Mouse (Mus musculus) stomach, embryonic 14.5 days (tissue): ENCODE results near the gene Yap1. TPM values are rescaled to one million over a fixed set of nuclear protein-coding genes. Genes with fewer than 3 reads are reported as not detected.

Source experiments
- ATAC-seq: fragments of 200-750 bp; cut with Nextera tagmentation; 2 replicates; pipeline ENCODE4 v1.8.0; 2017; ENCODE audit warnings: low read depth, moderate TSS enrichment; ENCODE audit not compliant: insufficient number of reproducible peaks, insufficient read depth, low FRiP score
- H3K27ac ChIP-seq: fragments of 300-500 bp; sonication (generic); 2 replicates; pipeline ENCODE4 v1.5.1; 2014; ENCODE audit warnings: mild to moderate bottlenecking, low read length, moderate library complexity, mixed read lengths
- H3K27me3 ChIP-seq: fragments of 300-500 bp; sonication (generic); 2 replicates; pipeline ENCODE4 v1.6.1; 2014; ENCODE audit warnings: low read length, control low read depth, mixed read lengths; ENCODE audit not compliant: control insufficient read depth, insufficient read depth
- H3K36me3 ChIP-seq: fragments of 300-500 bp; sonication (generic); 2 replicates; pipeline ENCODE4 v1.6.1; 2014; ENCODE audit warnings: mild to moderate bottlenecking, control low read depth, low read length, moderate library complexity, mixed read lengths; ENCODE audit not compliant: control insufficient read depth, insufficient read depth
- H3K4me1 ChIP-seq: fragments of 300-500 bp; sonication (generic); 2 replicates; pipeline ENCODE4 v1.6.1; 2014; ENCODE audit warnings: low read length, control low read depth, mixed read lengths; ENCODE audit not compliant: control insufficient read depth, insufficient read depth
- H3K4me2 ChIP-seq: fragments of 300-500 bp; sonication (generic); replicated peaks from 2 replicates; pipeline ENCODE4 v1.6.1; 2014; ENCODE audit warnings: low read depth, low read length, control low read depth
- H3K4me3 ChIP-seq: fragments of 300-500 bp; sonication (generic); 2 replicates; pipeline ENCODE4 v1.5.1; 2014; ENCODE audit warnings: low read depth, low read length, control low read depth
- H3K9ac ChIP-seq: fragments of 300-500 bp; sonication (generic); replicated peaks from 2 replicates; pipeline ENCODE4 v1.6.1; 2014; ENCODE audit warnings: low read depth, mild to moderate bottlenecking, control low read depth, low read length, moderate library complexity, mixed read lengths
- H3K9me3 ChIP-seq: fragments of 300-500 bp; sonication (generic); 2 replicates; pipeline ENCODE4 v1.6.1; 2016; ENCODE audit warnings: low read depth, low read length, control low read depth; ENCODE audit not compliant: control insufficient read depth
- WGBS: fragments of 180-500 bp; shearing (Covaris S2); extraction: QIAGEN DNeasy Blood & Tissue Kit; methylation state at CpG from one replicate; pipeline ENCODE4 v1.1.7; 2014; 5-methylcytosine and 5-hydroxymethylcytosine counted together
- polyA plus RNA-seq: library from polyadenylated mRNA; unstranded; fragments of >200 nt; fragmentation: Nextera tagmentation; extraction: Ambion mirVana; gene quantifications from 2 replicates; pipeline ENCODE4 v1.2.1, GENCODE M21; 2014

Gene Yap1
- polyA plus RNA-seq, 1 experiment from 2014 or later, result 35.1 TPM

DNA sequence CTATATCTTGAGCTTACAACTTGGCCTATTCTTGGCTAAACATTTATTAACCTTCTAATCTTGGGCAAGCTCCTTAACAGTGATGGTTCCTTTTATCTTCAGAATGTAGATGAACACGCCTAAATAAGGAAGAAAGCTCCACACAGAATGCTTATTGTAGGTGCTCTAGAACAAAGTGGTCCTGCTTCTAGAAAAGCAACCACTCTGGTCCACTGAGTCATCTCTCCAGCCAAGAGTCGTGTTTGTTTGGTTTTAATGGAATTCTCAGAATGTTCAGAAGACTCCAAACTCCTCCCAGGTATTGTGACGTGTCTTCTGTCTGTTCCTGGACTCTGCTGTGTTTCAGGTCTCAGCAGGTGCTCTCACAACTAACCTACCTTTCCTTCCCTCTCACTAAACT lies 38.8 kb downstream of the Yap1 start:
- no peaks in the 10 kb centered on the region for H3K9me3 ChIP-seq
- H3K4me1 ChIP-seq, result peaks cover 37% of the 10 kb centered on the region
- no peak for ATAC-seq
- H3K4me3 ChIP-seq, result no peak overlapping the region
- no peak overlapping the region for H3K9ac ChIP-seq
- H3K36me3 ChIP-seq, result peaks cover 8% of the 10 kb centered on the region; the same call in 1 of the 2 replicates
- WGBS, result 57% methylated on average over 3 of the region's 3 CpGs
- H3K27ac ChIP-seq, result no peak overlapping the region
- H3K27me3 ChIP-seq, result no peaks in the 10 kb centered on the region
- H3K4me2 ChIP-seq, result no peak overlapping the region

DNA sequence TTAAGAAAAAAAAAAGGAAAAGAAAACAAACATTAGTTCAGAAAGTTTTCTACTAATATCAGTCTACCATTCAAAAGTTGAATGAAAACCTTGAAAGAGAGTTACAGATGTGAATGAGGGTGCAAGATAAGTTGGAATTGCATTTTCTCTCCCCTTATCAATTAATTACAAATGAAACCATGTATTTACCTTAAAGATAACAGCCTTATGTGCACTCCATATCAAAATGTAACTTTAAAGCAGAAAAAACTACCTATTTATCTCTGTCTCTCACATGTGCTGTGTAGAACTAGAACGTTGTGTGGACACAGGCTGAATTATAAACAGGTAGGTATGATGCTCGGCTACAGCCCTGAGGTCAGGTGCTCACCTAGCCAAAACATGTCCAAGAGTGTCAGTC lies 40.5 kb downstream of the Yap1 start:
- Histone ChIP-seq H3K4me2 (no peak overlapping the region), H3K27me3 (no peaks in the 10 kb centered on the region), H3K9ac (no peak overlapping the region), H3K27ac (no peak overlapping the region), H3K4me1 (peaks cover 48% of the 10 kb centered on the region), H3K4me3 (no peak overlapping the region), H3K9me3 (no peaks in the 10 kb centered on the region), H3K36me3 (peaks cover 8% of the 10 kb centered on the region; the same call in 1 of the 2 replicates)
- WGBS, result 75% methylated on average over 2 of the region's 2 CpGs
- ATAC-seq, result no peak

DNA sequence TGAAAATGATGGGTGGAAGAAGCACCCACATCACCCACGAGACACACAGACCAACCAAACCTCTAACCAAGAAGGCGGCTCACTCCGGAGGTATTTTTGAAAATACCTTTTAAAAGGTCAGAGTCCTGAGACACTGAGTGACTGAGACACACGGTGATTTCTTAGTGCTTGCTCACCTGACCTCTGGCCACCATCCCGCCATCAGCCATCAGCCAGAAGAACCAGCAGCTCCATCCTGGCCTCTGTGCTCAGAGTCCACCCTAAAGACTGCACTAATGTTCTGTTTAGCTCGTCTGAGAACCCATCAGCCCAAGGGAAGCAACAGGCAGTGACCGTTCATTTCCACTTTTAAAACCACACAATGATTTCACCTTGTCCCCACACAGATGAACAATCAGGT lies 41.5 kb downstream of the Yap1 start:
- Histone ChIP-seq H3K4me3 (no peak overlapping the region), H3K27ac (no peak overlapping the region), H3K4me2 (no peak overlapping the region), H3K36me3 (peaks cover 8% of the 10 kb centered on the region; the same call in 1 of the 2 replicates), H3K9me3 (no peaks in the 10 kb centered on the region), H3K9ac (no peak overlapping the region), H3K4me1 (peaks cover 43% of the 10 kb centered on the region), H3K27me3 (no peaks in the 10 kb centered on the region)
- ATAC-seq, result no peak
- WGBS, result 74% methylated on average over 7 of the region's 7 CpGs

DNA sequence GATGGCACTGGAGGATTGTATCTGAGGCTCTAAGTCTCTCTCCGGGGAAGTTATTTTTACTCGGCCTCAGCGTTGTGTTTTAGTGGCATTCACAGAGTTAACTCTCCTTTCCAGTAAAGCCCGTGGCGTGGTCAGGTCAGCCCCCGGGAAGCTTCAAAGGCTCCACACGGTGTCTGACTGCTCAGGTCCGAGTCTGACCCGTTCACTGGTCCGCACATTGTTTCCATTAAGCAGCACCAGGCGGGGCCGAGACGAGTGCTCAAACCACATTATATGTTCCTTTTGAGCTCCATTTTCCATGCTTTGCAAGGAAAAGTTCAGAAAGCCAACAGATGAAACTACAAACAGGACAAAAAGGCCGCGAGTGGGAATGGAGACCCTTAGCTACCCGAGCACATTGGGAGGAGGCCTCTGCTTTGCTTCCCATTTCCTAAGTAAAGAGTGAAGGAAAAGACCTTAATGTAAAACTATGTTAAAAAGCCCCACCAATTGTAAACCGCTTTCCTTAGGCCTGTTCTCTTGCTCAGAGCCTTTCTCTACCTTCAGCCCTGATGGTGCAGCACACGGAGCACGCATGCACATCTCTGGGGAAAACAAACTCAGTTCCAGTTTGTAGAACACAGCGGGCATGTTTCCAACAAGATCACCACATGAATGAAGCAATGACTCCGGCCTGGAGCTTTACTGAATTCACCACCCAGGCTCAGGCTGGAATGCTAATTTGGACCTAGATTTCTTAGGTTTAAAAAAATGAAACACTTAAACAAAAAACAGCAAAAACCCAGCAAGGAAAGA lies 42.8 kb downstream of the Yap1 start:
- no peak for ATAC-seq
- no peaks in the 10 kb centered on the region for H3K9me3 ChIP-seq
- H3K4me2 ChIP-seq, result no peak overlapping the region
- H3K27me3 ChIP-seq, result no peaks in the 10 kb centered on the region
- H3K9ac ChIP-seq, result no peak overlapping the region
- peaks cover 41% of the 10 kb centered on the region for H3K4me1 ChIP-seq
- 32% methylated on average over 21 of the region's 21 CpGs for WGBS
- H3K27ac ChIP-seq, result peak overlapping the region; percentile 70
- no peak overlapping the region for H3K4me3 ChIP-seq
- peaks cover 5% of the 10 kb centered on the region; the same call in 1 of the 2 replicates for H3K36me3 ChIP-seq

DNA sequence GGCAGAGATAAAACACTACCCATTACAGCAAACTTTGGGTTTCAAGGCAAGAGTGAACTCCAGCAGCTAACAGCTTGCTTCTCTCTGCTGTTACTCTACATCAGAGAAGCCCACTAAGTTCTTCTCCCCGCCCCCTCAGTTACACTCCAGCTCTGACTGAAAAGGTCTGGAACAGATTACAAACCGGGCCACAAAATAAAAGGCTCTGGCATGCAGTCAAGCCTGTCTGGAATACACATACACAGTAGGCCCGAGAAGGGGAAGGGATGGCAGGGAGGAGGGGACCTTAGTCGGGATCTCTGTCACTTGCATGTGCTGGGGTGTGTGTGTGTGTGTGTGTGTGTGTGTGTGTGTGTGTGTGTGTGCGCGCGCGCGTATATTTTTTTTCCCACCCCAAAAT lies 44.0 kb downstream of the Yap1 start:
- Histone ChIP-seq H3K9ac (no peak overlapping the region), H3K4me3 (no peak overlapping the region), H3K36me3 (peaks cover 4% of the 10 kb centered on the region; the same call in 1 of the 2 replicates), H3K4me2 (no peak overlapping the region), H3K27ac (peak overlapping the region; percentile 70), H3K9me3 (no peaks in the 10 kb centered on the region), H3K27me3 (no peaks in the 10 kb centered on the region), H3K4me1 (peaks cover 34% of the 10 kb centered on the region)
- 42% methylated on average over 9 of the region's 9 CpGs for WGBS
- ATAC-seq, result peak; percentile 91

DNA sequence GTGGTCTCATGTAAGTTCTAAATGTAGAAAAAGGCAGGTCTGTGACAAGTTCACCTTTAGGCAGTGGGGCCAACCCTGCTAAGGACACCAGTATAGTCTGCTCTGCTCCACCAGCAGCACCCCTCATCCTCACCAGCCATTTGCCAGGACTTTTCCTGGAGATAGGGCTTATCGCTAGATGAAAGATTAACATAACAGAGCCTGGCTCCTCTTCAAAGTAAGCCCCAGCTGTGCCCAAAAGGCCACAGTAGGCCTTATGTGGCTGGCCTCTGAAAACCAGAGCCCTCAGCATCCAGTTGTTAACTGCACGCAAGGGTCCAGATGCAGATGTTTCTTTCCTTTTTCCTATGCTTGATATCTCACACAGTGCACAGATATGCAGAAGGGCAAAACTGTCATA lies 45.1 kb downstream of the Yap1 start:
- no peak overlapping the region for H3K4me3 ChIP-seq
- H3K36me3 ChIP-seq, result peaks cover 4% of the 10 kb centered on the region
- ATAC-seq, result no peak
- peak overlapping the region; percentile 70; the same call in 1 of the 2 replicates for H3K27ac ChIP-seq
- 84% methylated on average over 2 of the region's 2 CpGs for WGBS
- no peaks in the 10 kb centered on the region for H3K27me3 ChIP-seq
- peaks cover 32% of the 10 kb centered on the region for H3K4me1 ChIP-seq
- no peak overlapping the region for H3K9ac ChIP-seq
- H3K9me3 ChIP-seq, result no peaks in the 10 kb centered on the region
- H3K4me2 ChIP-seq, result no peak overlapping the region

DNA sequence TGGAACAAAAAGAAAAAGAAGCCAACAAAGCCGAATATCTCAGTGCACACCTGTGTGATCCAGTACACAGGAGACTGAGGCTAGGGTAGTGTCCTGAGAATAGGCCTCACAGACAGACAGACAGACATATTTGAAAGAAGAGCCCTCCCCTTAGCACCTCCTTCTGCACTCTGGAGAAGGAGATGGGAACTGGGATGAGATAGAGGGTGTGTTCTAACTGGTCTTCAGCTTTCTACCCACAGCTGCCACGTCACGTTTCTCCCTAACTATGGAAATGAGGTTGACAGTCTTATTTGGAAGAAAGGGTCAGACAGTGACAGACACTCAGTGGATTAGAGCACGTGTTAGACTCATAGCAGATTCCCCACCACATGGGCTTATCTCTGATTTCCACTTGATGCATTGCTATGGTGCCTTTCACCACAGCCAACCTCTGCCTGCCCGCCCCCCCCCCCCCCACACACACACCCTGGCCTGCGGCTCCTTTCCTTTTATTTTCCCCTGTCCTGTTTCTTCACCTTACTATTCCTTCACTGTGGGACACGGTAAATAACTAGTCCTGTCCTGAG lies 46.3 kb downstream of the Yap1 start:
- WGBS, result 53% methylated on average over 6 of the region's 7 CpGs
- Histone ChIP-seq H3K4me1 (peaks cover 32% of the 10 kb centered on the region), H3K36me3 (peaks cover 5% of the 10 kb centered on the region), H3K27ac (no peak overlapping the region), H3K9ac (no peak overlapping the region), H3K4me3 (no peak overlapping the region), H3K27me3 (no peaks in the 10 kb centered on the region), H3K9me3 (no peaks in the 10 kb centered on the region), H3K4me2 (no peak overlapping the region)
- ATAC-seq, result no peak

DNA sequence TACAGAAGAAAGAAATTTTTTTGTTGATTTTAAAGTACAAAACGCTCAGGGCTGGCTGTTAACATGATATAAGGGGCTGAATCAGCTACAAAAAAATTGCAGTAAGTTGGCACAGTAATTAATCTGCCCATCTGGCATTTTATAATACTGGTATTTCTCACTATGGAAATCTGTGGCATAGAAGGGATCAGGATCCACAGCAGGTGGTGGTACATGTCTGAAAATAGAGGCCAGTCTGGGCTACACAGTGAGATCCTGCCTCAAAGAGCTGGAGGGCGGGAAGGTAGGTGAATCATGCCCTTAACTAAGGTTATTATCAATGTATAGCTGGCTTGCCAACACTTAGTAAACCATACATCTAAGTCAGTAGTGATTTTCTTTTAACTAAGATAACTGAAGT lies 47.0 kb downstream of the Yap1 start:
- Histone ChIP-seq H3K36me3 (peaks cover 12% of the 10 kb centered on the region), H3K9ac (no peak overlapping the region)
- WGBS, result 79% methylated on average over 2 of the region's 2 CpGs

More for the DNA sequence above, 47.0 kb downstream of the Yap1 start:
- H3K27me3 ChIP-seq, result no peaks in the 10 kb centered on the region
- peaks cover 26% of the 10 kb centered on the region for H3K4me1 ChIP-seq
- no peak overlapping the region for H3K4me3 ChIP-seq
- no peak for ATAC-seq
- H3K27ac ChIP-seq, result no peak overlapping the region
- H3K9me3 ChIP-seq, result no peaks in the 10 kb centered on the region
- no peak overlapping the region for H3K4me2 ChIP-seq
